Mouse (Mus musculus) intestine, postnatal 0 days (tissue): ENCODE results near the gene Tgfbr3. TPM values are rescaled to one million over a fixed set of nuclear protein-coding genes. Genes with fewer than 3 reads are reported as not detected.

ENCODE experiments used
- ATAC-seq: fragments of 200-750 bp; cut with Nextera tagmentation; 2 replicates; pipeline ENCODE4 v1.8.0; 2017; ENCODE audit warnings: mild to moderate bottlenecking, moderate TSS enrichment, moderate library complexity
- H3K27ac ChIP-seq: fragments of 300-500 bp; sonication (generic); 2 replicates; pipeline ENCODE4 v1.5.1; 2014; ENCODE audit warnings: mild to moderate bottlenecking, low read depth, low read length, moderate library complexity
- H3K27me3 ChIP-seq: fragments of 300-500 bp; sonication (generic); replicated peaks from 2 replicates; pipeline ENCODE4 v1.6.1; 2014; ENCODE audit warnings: low read length, mixed read lengths; ENCODE audit not compliant: control insufficient read depth, insufficient read depth
- H3K36me3 ChIP-seq: fragments of 300-500 bp; sonication (generic); 2 replicates; pipeline ENCODE4 v1.6.1; 2014; ENCODE audit warnings: mild to moderate bottlenecking, moderate library complexity; ENCODE audit not compliant: control insufficient read depth, insufficient read depth
- H3K4me1 ChIP-seq: fragments of 300-500 bp; sonication (generic); replicated peaks from 2 replicates; pipeline ENCODE4 v1.6.1; 2014; ENCODE audit warnings: antibody characterized with exemption, low read length, mixed read lengths; ENCODE audit not compliant: control insufficient read depth, insufficient read depth
- H3K4me2 ChIP-seq: fragments of 300-500 bp; sonication (generic); replicated peaks from 2 replicates; pipeline ENCODE4 v1.6.1; 2014; ENCODE audit warnings: low read depth, mild to moderate bottlenecking, moderate library complexity
- H3K4me3 ChIP-seq: fragments of 300-500 bp; sonication (generic); 2 replicates; pipeline ENCODE4 v1.5.1; 2014; ENCODE audit warnings: low read depth, low read length
- H3K9ac ChIP-seq: fragments of 300-500 bp; sonication (generic); 2 replicates; pipeline ENCODE4 v1.6.1; 2014; ENCODE audit warnings: mild to moderate bottlenecking, low read depth, low read length
- H3K9me3 ChIP-seq: fragments of 300-500 bp; sonication (generic); 2 replicates; pipeline ENCODE4 v1.6.1; 2016; ENCODE audit warnings: mixed run types; ENCODE audit not compliant: control insufficient read depth
- CTCF ChIP-seq: sonication (generic); IDR thresholded peaks from 2 replicates; pipeline ENCODE4 v1.5.1; 2016; ENCODE audit warnings: low read depth, mild to moderate bottlenecking, control low read depth, antibody characterized with exemption, moderate library complexity
- WGBS: fragments of 180-500 bp; shearing (Covaris S2); extraction: QIAGEN DNeasy Blood & Tissue Kit; methylation state at CpG from one replicate; pipeline ENCODE4 v1.1.7; 2014; 5-methylcytosine and 5-hydroxymethylcytosine counted together
- polyA plus RNA-seq: library from polyadenylated mRNA; unstranded; fragments of >200 nt; fragmentation: Nextera tagmentation; extraction: Ambion mirVana; gene quantifications from 2 replicates; pipeline ENCODE4 v1.2.1, GENCODE M21; 2015

The Tgfbr3 gene
- polyA plus RNA-seq, 1 experiment from 2014 or later, result 7.5 TPM

GRCm38 (mm10) chr5:107217139-107217538 is 72.3 kb downstream of the Tgfbr3 start:
- Histone ChIP-seq H3K27ac (no peak overlapping the region), H3K36me3 (0 out of 2 replicates have a peak, but pooled peaks cover 4% of the 10 kb centered on the region), H3K4me2 (no peak overlapping the region), H3K4me3 (no peak overlapping the region), H3K9ac (no peak overlapping the region), H3K27me3 (no peaks in the 10 kb centered on the region), H3K4me1 (no peaks in the 10 kb centered on the region), H3K9me3 (no peaks in the 10 kb centered on the region)
- WGBS, result 33% methylated on average over 2 of the region's 2 CpGs
- no peak for TF ChIP-seq CTCF
- no peak for ATAC-seq

GRCm38 (mm10) chr5:107213373-107214132 is 75.9 kb downstream of the Tgfbr3 start:
- H3K9me3 ChIP-seq, result no peaks in the 10 kb centered on the region
- H3K27me3 ChIP-seq, result no peaks in the 10 kb centered on the region
- WGBS, result 86% methylated on average over 9 of the region's 9 CpGs
- H3K27ac ChIP-seq, result no peak overlapping the region
- TF ChIP-seq CTCF, result no peak
- no peak overlapping the region for H3K4me3 ChIP-seq
- H3K4me2 ChIP-seq, result no peak overlapping the region
- ATAC-seq, result no peak
- no peaks in the 10 kb centered on the region for H3K4me1 ChIP-seq
- 0 out of 2 replicates have a peak, but pooled peaks cover 4% of the 10 kb centered on the region for H3K36me3 ChIP-seq
- H3K9ac ChIP-seq, result no peak overlapping the region

- H3K27ac ChIP-seq, result no peak overlapping the region
- 84% methylated on average over 10 of the region's 10 CpGs for WGBS
- ATAC-seq, result no peak
These were observed 77.5 kb downstream of the Tgfbr3 start for GRCm38 (mm10) chr5:107211830-107212370.

GRCm38 (mm10) chr5:107210040-107210439 is 79.4 kb downstream of the Tgfbr3 start:
- 89% methylated on average over 2 of the region's 2 CpGs for WGBS
- H3K27me3 ChIP-seq, result no peaks in the 10 kb centered on the region
- no peak overlapping the region for H3K27ac ChIP-seq
- H3K4me2 ChIP-seq, result no peak overlapping the region
- no peak for ATAC-seq
- H3K4me3 ChIP-seq, result no peak overlapping the region
- no peaks in the 10 kb centered on the region for H3K4me1 ChIP-seq
- H3K9ac ChIP-seq, result no peak overlapping the region
- no peak for TF ChIP-seq CTCF
- H3K36me3 ChIP-seq, result 0 out of 2 replicates have a peak, but pooled peaks cover 4% of the 10 kb centered on the region
- no peaks in the 10 kb centered on the region for H3K9me3 ChIP-seq

More at GRCm38 (mm10) chr5:107211830-107212370, 77.5 kb downstream of the Tgfbr3 start:
- Histone ChIP-seq H3K9ac (no peak overlapping the region), H3K27me3 (no peaks in the 10 kb centered on the region), H3K4me1 (no peaks in the 10 kb centered on the region), H3K4me2 (no peak overlapping the region), H3K9me3 (no peaks in the 10 kb centered on the region), H3K36me3 (0 out of 2 replicates have a peak, but pooled peaks cover 4% of the 10 kb centered on the region), H3K4me3 (no peak overlapping the region)
- no peak for TF ChIP-seq CTCF

- ATAC-seq, result no peak
- no peak for TF ChIP-seq CTCF
- Histone ChIP-seq H3K36me3 (no peaks in the 10 kb centered on the region), H3K4me3 (no peak overlapping the region), H3K4me2 (no peak overlapping the region), H3K27ac (no peak overlapping the region), H3K9me3 (no peaks in the 10 kb centered on the region), H3K27me3 (no peaks in the 10 kb centered on the region), H3K4me1 (no peaks in the 10 kb centered on the region), H3K9ac (no peak overlapping the region)
- 57% methylated on average over 5 of the region's 5 CpGs for WGBS
These were observed 81.5 kb downstream of the Tgfbr3 start for GRCm38 (mm10) chr5:107207911-107208310.

- Histone ChIP-seq H3K4me2 (no peak overlapping the region), H3K27me3 (no peaks in the 10 kb centered on the region), H3K27ac (no peak overlapping the region), H3K4me3 (no peak overlapping the region), H3K4me1 (peaks cover 5% of the 10 kb centered on the region), H3K9ac (no peak overlapping the region), H3K9me3 (no peaks in the 10 kb centered on the region), H3K36me3 (no peaks in the 10 kb centered on the region)
- no peak for TF ChIP-seq CTCF
- no peak for ATAC-seq
These were observed 85.1 kb downstream of the Tgfbr3 start for GRCm38 (mm10) chr5:107204306-107204705.
